Mouse (Mus musculus): Measurements from ENCODE around the gene Ctsf. TPM values are rescaled to one million over a fixed set of nuclear protein-coding genes. Genes with fewer than 3 reads are reported as not detected.
"Not testable (repeated sequence)": the region's sequence is repeated elsewhere in the genome, so short reads cannot be mapped to it uniquely, and the experiment has no call there.

Gene Ctsf
- polyA plus RNA-seq, 1 experiment from 2014 or later: 61.8 TPM

DNA sequence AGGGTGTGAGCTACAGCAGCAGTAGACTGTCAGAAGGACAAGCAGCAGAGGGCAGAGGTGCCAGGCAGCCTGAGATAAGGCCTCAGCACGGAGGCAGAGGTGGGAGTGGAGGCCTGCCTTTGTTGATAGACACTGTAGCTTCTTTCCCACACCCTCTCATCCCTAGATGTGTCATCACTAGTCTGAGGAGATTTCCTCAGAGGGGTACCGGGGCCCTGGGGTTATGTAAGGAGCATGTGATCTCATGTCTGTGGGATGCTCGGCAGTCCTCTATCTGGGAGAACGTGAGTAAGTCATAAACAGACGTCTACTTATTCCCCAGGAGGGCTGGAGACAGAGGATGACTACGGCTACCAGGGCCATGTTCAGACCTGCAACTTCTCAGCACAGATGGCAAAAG lies 4.2 kb downstream of the Ctsf start:
- Histone ChIP-seq H3K9ac (no peak overlapping the region), H3K4me2 (replicated peaks) (no peak overlapping the region), H3K4me3 (no peak overlapping the region), H3K27ac (no peak overlapping the region), H3K9me3 (no peaks in the 10 kb centered on the region), H3K4me1 (peaks cover 16% of the 10 kb centered on the region; the same call in 1 of the 2 replicates), H3K27me3 (replicated peaks) (0 out of 2 replicates have a peak, but pooled peaks cover 3% of the 10 kb centered on the region), H3K36me3 (peaks cover 10% of the 10 kb centered on the region; the same call in 1 of the 2 replicates)
- WGBS: 80% methylated on average over 6 of the region's 6 CpGs
- ATAC-seq (ENCODE audit: low FRiP score, low read depth): no peak

DNA sequence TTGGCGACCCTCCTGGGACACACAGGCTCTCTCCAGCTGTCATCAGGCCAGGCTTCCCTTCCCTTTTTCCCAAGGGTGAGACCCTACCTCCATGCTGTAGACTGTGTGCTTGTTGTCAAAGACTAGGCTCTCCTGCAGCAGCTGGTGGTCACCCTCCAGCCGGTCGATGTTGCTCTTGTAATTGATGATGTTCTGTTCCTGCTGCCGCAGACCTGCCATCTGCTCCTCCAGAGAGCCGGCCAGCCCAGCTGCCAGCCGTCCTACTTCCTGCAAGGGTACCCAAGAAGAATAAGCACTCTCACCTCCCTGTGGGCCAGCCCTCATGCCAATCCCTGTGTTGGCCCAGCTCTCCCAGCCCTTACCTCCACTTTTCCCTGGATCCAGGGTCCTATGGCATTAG lies 8.1 kb downstream of the Ctsf start:
- ATAC-seq (ENCODE audit: low FRiP score, low read depth): no peak
- peaks cover 4% of the 10 kb centered on the region; the same call in 1 of the 2 replicates for H3K4me1 ChIP-seq

DNA sequence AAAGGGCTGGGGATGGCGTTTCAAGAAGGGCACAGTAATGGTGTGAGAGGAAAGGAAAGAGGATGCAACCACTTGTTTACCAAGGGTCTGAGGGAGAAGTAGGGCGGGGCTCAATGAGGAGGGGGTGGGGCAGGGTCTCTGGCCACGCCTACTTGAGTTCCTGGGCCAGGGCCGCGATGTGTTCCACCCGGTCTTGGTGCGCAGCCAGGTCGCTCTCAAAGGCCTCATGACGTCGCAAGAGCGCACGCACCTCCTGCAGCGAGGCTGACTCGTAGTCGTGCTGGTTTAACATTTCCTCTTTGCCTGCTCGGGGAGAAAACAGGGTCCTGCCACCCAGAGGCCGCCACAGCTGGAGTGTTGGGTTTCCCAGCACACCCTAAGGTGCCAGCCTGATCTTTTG lies 10.2 kb downstream of the Ctsf start:
- Histone ChIP-seq H3K36me3 (peaks cover 10% of the 10 kb centered on the region; the same call in 1 of the 2 replicates), H3K4me3 (no peak overlapping the region), H3K27ac (no peak overlapping the region), H3K4me2 (replicated peaks) (peak overlapping the region; percentile 41), H3K9me3 (no peaks in the 10 kb centered on the region), H3K9ac (no peak overlapping the region), H3K27me3 (replicated peaks) (0 out of 2 replicates have a peak, but pooled peaks cover 5% of the 10 kb centered on the region), H3K4me1 (peaks cover 4% of the 10 kb centered on the region; the same call in 1 of the 2 replicates)
- 8% methylated on average over 17 of the region's 17 CpGs for WGBS
- no peak for ATAC-seq (ENCODE audit: low FRiP score, low read depth)

More for the DNA sequence above, 8.1 kb downstream of the Ctsf start:
- H3K27ac ChIP-seq: no peak overlapping the region
- no peak overlapping the region for H3K4me3 ChIP-seq
- WGBS: 58% methylated on average over 6 of the region's 6 CpGs
- peaks cover 10% of the 10 kb centered on the region; the same call in 1 of the 2 replicates for H3K36me3 ChIP-seq
- no peak overlapping the region for H3K4me2 ChIP-seq (replicated peaks)
- H3K27me3 ChIP-seq (replicated peaks): 0 out of 2 replicates have a peak, but pooled peaks cover 5% of the 10 kb centered on the region
- no peak overlapping the region for H3K9ac ChIP-seq
- no peaks in the 10 kb centered on the region for H3K9me3 ChIP-seq

DNA sequence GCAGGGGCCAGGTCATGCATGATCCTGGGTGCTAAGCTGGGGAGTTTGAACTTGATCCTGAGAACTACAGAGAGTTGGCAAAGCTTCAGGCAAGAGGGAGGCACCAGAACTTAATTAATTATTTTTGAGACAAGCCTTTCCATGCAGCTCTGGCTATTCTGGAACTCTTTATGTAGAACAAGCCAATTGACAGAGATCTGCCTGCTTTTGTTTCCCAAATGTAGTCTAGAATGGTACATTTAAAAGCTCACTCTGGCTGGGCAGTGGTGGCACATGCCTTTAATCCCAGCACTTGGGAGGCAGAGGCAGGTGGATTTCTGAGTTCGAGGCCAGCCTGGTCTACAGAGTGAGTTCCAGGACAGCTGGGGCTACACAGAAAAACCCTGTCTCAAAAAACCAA lies 19.7 kb downstream of the Ctsf start:
- not testable (repeated sequence) for H3K9ac ChIP-seq; H3K27ac ChIP-seq; H3K4me2 ChIP-seq (replicated peaks); H3K27me3 ChIP-seq (replicated peaks); H3K4me3 ChIP-seq; H3K9me3 ChIP-seq; H3K36me3 ChIP-seq; ATAC-seq (ENCODE audit: low FRiP score, low read depth)
- peaks cover 13% of the 10 kb centered on the region for H3K4me1 ChIP-seq
- 94% methylated on average over 1 of the region's 1 CpGs for WGBS

DNA sequence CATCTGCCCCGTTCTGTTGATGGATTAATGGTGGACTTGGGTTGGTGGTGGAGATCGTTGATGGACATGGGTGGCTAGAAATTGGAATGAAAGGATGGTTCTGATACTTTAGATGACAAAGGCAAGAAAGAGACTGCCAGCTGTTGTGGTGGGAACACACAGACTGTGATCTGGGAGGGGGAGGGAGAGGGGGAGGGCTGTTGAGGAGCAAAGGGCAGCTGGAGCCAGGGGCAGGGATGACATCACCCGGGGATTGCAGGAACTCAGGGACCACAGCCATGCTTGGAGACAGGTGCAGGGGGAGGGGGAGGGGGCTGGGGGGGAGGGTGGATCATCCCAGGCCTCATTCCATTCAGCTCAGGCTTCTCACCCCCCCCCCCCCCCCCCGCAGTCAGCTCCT lies 21.3 kb downstream of the Ctsf start:
- no peak for ATAC-seq (ENCODE audit: low FRiP score, low read depth)
- Histone ChIP-seq H3K27ac (no peak overlapping the region), H3K4me3 (no peak overlapping the region), H3K27me3 (replicated peaks) (no peaks in the 10 kb centered on the region), H3K4me2 (replicated peaks) (no peak overlapping the region), H3K36me3 (no peaks in the 10 kb centered on the region), H3K4me1 (peaks cover 21% of the 10 kb centered on the region), H3K9me3 (no peaks in the 10 kb centered on the region), H3K9ac (no peak overlapping the region)
- 59% methylated on average over 4 of the region's 4 CpGs for WGBS

DNA sequence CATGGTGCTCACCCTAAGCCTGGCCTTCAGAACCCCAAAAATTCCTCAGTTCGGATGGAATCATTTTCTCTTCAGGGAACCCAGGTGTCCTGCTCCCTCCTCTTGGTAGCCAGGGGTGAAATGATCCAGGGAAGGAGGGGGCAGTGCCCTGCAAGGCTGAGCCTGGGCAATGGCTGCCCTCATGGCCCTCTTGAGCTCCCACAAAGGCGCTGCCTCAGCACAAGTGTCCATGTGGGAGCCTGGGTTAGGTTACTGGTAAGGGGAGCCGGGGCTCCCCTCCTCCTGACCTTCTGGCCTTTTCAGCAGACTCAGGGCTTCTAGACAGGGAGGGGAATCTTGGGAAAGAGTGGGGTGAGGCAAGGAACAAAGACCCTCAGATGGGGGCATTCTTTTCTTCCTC lies 21.8 kb downstream of the Ctsf start:
- Histone ChIP-seq H3K4me1 (peaks cover 21% of the 10 kb centered on the region), H3K36me3 (no peaks in the 10 kb centered on the region), H3K4me2 (replicated peaks) (no peak overlapping the region), H3K4me3 (no peak overlapping the region), H3K27me3 (replicated peaks) (no peaks in the 10 kb centered on the region), H3K27ac (no peak overlapping the region), H3K9ac (no peak overlapping the region), H3K9me3 (no peaks in the 10 kb centered on the region)
- 67% methylated on average over 3 of the region's 3 CpGs for WGBS
- no peak for ATAC-seq (ENCODE audit: low FRiP score, low read depth)

DNA sequence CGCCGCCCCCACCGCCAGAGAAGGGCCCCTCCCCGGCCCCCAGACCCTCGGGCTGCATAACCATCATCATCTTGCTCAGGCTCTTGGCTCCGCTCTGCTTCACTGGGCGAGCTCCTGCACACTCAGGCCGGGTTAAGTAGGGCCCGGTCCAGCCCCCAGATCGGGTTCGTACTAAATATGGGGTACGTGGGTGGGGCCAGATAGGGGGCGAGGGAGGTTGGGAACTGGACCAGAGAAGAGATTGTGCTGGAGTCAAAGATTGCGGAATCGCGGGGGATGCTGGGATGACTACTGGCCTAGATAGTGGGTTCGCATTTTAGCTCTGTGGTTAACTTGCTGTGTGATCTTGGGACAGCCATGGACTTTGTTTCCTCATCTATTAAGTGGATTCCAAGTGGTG lies 22.9 kb downstream of the Ctsf start, which contains the start of gene Actn3:
TSS of gene Actn3 (minus strand) at position 125 of the 400 bp plus-strand sequence.
- Histone ChIP-seq H3K4me1 (peaks cover 21% of the 10 kb centered on the region), H3K27ac (no peak within 1 kb of the TSS), H3K9me3 (no peaks in the 10 kb centered on the region), H3K4me2 (replicated peaks) (peak within 1 kb of the TSS; percentile 63), H3K36me3 (no peaks in the 10 kb centered on the region), H3K4me3 (peak within 1 kb of the TSS; percentile 68), H3K27me3 (replicated peaks) (no peaks in the 10 kb centered on the region), H3K9ac (peak within 1 kb of the TSS; percentile 69)
- 5% methylated on average over 17 of the region's 17 CpGs for WGBS
- no peak for ATAC-seq (ENCODE audit: low FRiP score, low read depth)

DNA sequence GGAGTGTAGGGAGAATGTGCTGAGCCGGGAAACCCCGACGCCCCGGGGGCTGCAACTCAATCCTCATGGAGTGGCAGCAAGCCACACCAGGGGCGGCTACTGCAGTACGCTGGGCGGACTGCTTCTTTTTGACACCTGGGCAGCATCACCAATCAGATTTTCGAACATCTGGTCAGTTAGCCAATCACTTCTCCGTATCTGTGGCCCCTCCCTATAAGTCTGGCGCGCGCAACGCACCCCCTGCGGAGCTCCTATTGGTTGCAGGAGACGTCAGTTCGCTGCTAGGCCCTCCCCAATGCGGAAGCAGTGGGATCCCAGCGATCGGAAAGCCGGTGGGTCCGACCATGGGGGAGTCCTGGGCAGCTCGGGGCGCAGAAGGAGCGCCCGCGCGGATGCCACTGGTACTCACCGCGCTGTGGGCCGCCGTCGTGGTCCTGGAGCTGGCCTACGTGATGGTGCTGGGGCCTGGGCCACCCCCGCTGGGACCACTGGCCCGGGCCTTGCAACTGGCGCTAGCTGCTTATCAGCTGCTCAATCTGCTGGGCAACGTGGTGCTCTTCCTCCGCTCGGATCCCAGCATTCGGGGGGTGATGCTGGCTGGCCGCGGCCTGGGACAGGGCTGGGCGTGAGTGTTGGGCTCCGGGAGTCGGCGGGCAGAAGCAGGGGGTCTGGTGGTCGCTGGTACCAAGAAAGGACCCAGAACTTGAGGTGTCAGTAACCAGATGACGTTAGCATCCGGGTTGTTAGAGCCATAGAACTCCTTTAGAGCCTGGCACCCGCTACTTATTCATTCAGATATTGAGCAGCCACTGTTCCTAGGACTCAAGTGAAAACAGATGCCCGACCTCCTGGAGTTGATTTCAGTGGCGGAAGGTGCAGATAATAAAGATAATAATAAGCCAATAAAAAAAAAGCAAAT lies 23.7 kb downstream of the Ctsf start, which contains the start of gene Zdhhc24:
TSS of gene Zdhhc24 (plus strand) at position 264 of the 919 bp plus-strand sequence.
- peak within 1 kb of the TSS; percentile 63 for H3K4me2 ChIP-seq (replicated peaks)
- peaks cover 21% of the 10 kb centered on the region for H3K4me1 ChIP-seq
- H3K9me3 ChIP-seq: no peaks in the 10 kb centered on the region
- peak within 1 kb of the TSS; percentile 68 for H3K4me3 ChIP-seq
- ATAC-seq (ENCODE audit: low FRiP score, low read depth): peak; percentile 94
- WGBS: 2% methylated on average over 52 of the region's 52 CpGs
- no peaks in the 10 kb centered on the region for H3K27me3 ChIP-seq (replicated peaks)
- no peak within 1 kb of the TSS for H3K27ac ChIP-seq
- peak within 1 kb of the TSS; percentile 69 for H3K9ac ChIP-seq
- peaks cover 4% of the 10 kb centered on the region; the same call in 1 of the 2 replicates for H3K36me3 ChIP-seq

DNA sequence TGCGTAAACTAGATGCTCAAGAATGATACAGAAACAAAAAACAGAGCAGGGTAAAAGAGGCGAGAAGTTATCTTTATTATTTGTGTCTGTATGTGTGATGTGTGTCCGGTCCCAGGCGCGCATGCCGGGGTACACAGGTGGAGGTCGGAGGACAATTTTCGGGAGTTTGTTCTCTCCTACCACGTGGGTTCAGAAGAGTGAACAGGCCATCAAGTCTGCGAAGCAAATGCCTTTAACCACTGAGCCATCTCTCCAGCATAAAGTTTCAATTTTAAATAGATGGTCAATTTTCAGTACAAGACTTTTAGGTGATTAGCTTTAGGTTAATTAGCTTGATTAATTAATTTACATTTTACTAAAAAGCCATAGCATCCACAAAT lies 24.4 kb downstream of the Ctsf start:
- no peaks in the 10 kb centered on the region for H3K27me3 ChIP-seq (replicated peaks)
- no peak for ATAC-seq (ENCODE audit: low FRiP score, low read depth)
- WGBS: 72% methylated on average over 10 of the region's 10 CpGs
- peak overlapping the region; percentile 63 for H3K4me2 ChIP-seq (replicated peaks)
- H3K36me3 ChIP-seq: peaks cover 4% of the 10 kb centered on the region; the same call in 1 of the 2 replicates
- no peaks in the 10 kb centered on the region for H3K9me3 ChIP-seq
- peaks cover 21% of the 10 kb centered on the region for H3K4me1 ChIP-seq
- peak overlapping the region; percentile 68 for H3K4me3 ChIP-seq
- H3K9ac ChIP-seq: peak overlapping the region; percentile 69
- no peak overlapping the region for H3K27ac ChIP-seq

DNA sequence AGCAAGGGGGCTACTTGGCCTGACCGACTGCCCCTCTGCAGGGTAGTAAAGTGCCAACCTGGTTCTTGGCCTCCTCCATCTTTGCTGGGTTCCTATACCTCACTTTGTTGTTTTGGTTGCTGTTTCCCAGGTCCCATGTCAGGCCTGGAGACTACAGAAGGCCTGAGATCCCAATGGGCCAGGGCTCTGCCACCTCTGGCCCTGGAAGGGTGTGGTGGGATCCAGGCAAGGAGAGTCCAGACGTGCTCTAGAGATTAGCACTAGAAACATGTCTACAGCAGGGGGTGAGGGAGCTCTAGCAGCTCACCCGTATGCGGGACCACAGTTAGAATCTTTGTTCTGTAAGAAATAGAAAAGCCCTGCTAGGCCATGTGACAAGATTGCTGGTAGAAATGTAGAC lies 29.0 kb downstream of the Ctsf start:
- H3K27ac ChIP-seq: no peak overlapping the region
- no peaks in the 10 kb centered on the region for H3K27me3 ChIP-seq (replicated peaks)
- no peaks in the 10 kb centered on the region for H3K9me3 ChIP-seq
- no peak for ATAC-seq (ENCODE audit: low FRiP score, low read depth)
- H3K9ac ChIP-seq: no peak overlapping the region
- peaks cover 4% of the 10 kb centered on the region; the same call in 1 of the 2 replicates for H3K36me3 ChIP-seq
- H3K4me2 ChIP-seq (replicated peaks): no peak overlapping the region
- WGBS: 83% methylated on average over 4 of the region's 4 CpGs
- H3K4me1 ChIP-seq: peaks cover 12% of the 10 kb centered on the region; the same call in 1 of the 2 replicates
- H3K4me3 ChIP-seq: no peak overlapping the region

DNA sequence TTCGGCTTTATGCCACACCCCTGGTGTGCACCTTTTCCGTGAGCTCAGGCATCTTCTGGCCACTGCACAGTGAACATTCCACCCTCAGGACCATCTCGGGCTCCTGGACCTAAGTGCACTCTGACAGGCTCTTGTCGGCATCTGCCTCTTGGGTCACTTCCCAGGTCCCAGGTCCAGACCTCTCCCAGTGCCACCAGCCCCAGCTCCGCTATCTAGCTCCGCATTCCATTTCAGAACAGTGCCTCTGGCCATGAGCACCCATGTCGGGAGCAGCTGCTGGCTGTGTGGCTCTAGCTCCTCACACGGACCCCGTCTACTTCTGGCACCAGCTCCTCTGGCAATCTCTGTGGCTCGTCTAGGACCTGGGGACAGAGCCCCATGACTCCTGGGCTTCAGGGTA lies 34.9 kb downstream of the Ctsf start:
- Histone ChIP-seq H3K27ac (no peak overlapping the region), H3K9ac (no peak overlapping the region), H3K4me3 (no peak overlapping the region), H3K9me3 (no peaks in the 10 kb centered on the region), H3K36me3 (peaks cover 38% of the 10 kb centered on the region), H3K4me1 (no peaks in the 10 kb centered on the region), H3K4me2 (replicated peaks) (no peak overlapping the region), H3K27me3 (replicated peaks) (no peaks in the 10 kb centered on the region)
- ATAC-seq (ENCODE audit: low FRiP score, low read depth): no peak
- WGBS: 85% methylated on average over 10 of the region's 10 CpGs

DNA sequence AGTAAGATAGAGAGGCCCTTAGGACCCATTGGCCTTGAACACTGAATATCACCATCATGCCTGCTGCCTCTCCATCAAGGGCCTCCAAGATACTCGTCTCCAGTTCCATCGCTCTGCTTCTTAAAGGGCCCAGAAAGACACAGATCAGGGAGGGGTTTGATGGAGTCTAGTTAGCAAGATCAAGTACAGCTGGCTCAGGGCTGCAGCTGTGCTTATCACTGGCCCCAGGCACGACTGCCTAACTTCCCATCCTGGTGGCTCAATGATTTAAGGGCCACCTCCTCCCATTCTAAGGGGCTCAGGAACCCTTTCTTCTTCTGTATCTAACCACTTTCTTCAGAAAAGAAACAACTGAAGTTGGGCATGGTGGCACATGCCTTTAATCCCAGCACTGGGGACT lies 36.9 kb downstream of the Ctsf start:
- Histone ChIP-seq H3K4me1 (no peaks in the 10 kb centered on the region), H3K27me3 (replicated peaks) (no peaks in the 10 kb centered on the region), H3K9me3 (no peaks in the 10 kb centered on the region), H3K36me3 (peaks cover 42% of the 10 kb centered on the region), H3K27ac (no peak overlapping the region), H3K4me3 (no peak overlapping the region), H3K9ac (no peak overlapping the region), H3K4me2 (replicated peaks) (no peak overlapping the region)
- WGBS: 83% methylated on average over 3 of the region's 3 CpGs
- ATAC-seq (ENCODE audit: low FRiP score, low read depth): no peak
